Mouse (Mus musculus) liver, embryonic 14.5 days (tissue): Measurements from ENCODE around the gene Naga. TPM values are rescaled to one million over a fixed set of nuclear protein-coding genes. Genes with fewer than 3 reads are reported as not detected.
A peak's percentile ranks its signal among the peaks of the same experiment; 100 is the strongest.

Experiments used
- ATAC-seq: fragments of 200-750 bp; cut with Nextera tagmentation; 2 replicates; pipeline ENCODE4 v1.8.0; 2017; ENCODE audit warnings: moderate number of reproducible peaks, mild to moderate bottlenecking, moderate library complexity; ENCODE audit not compliant: insufficient read depth
- DNase-seq, 3 experiments: peaks; one replicate each; pipeline ENCODE4 v3.0.0-alpha.2; 2012 to 2013; ENCODE audit warnings: low read depth in 3 of 3, low spot score in 3 of 3
- H3K27ac ChIP-seq: fragments of 300-500 bp; sonication (generic); 2 replicates; pipeline ENCODE4 v1.5.1; 2014; ENCODE audit warnings: moderate library complexity, mild to moderate bottlenecking, control low read depth, inconsistent platforms
- H3K27me3 ChIP-seq: fragments of 300-500 bp; sonication (generic); 2 replicates; pipeline ENCODE4 v1.6.1; 2014; ENCODE audit warnings: mild to moderate bottlenecking, low read length, moderate library complexity; ENCODE audit not compliant: control insufficient read depth, insufficient read depth
- H3K36me3 ChIP-seq: fragments of 300-500 bp; sonication (generic); replicated peaks from 2 replicates; pipeline ENCODE4 v1.6.1; 2014; ENCODE audit warnings: low read depth; ENCODE audit not compliant: control insufficient read depth, insufficient read depth
- H3K4me1 ChIP-seq, 2 experiments: fragments of 200-500 bp in 1 of 2; fragments of 300-500 bp in 1 of 2; sonication (generic) in 1 of 2; replicated peaks; 2 replicates each; pipeline ENCODE4 v1.6.1; 2012 to 2014; ENCODE audit warnings: antibody characterized with exemption in 1 of 2, inconsistent platforms in 1 of 2, low read length in 1 of 2; ENCODE audit not compliant: control insufficient read depth in 2 of 2, insufficient read depth in 2 of 2
- H3K4me2 ChIP-seq: fragments of 300-500 bp; sonication (generic); 2 replicates; pipeline ENCODE4 v1.6.1; 2014; ENCODE audit warnings: low read depth, mild to moderate bottlenecking, control low read depth, moderate library complexity
- H3K4me3 ChIP-seq, 2 experiments: fragments of 200-500 bp in 1 of 2; fragments of 300-500 bp in 1 of 2; sonication (generic) in 1 of 2; 2 replicates each; pipeline ENCODE4 v1.5.1; 2012 to 2014; ENCODE audit warnings: low read depth in 2 of 2, low read length in 2 of 2, mild to moderate bottlenecking in 2 of 2, control low read depth in 1 of 2, inconsistent platforms in 1 of 2, moderate library complexity in 1 of 2; ENCODE audit not compliant: insufficient read depth in 1 of 2
- H3K9ac ChIP-seq: fragments of 300-500 bp; sonication (generic); replicated peaks from 2 replicates; pipeline ENCODE4 v1.6.1; 2014; ENCODE audit warnings: mild to moderate bottlenecking, control low read depth, moderate library complexity
- H3K9me3 ChIP-seq: fragments of 300-500 bp; sonication (generic); 2 replicates; pipeline ENCODE4 v1.6.1; 2016; ENCODE audit warnings: low read length, mixed read lengths; ENCODE audit not compliant: control insufficient read depth
- CTCF ChIP-seq: IDR thresholded peaks from 2 replicates; pipeline ENCODE4 v1.5.1; 2016; ENCODE audit warnings: antibody characterized with exemption, low read depth, control low read depth
- EP300 ChIP-seq: IDR thresholded peaks from 2 replicates; pipeline ENCODE4 v1.6.1; 2016; ENCODE audit warnings: antibody characterized with exemption, low read depth
- WGBS: fragments of 180-500 bp; shearing (Covaris S2); extraction: QIAGEN DNeasy Blood & Tissue Kit; methylation state at CpG from one replicate; pipeline ENCODE4 v1.1.7; 2014; ENCODE audit not compliant: insufficient replicate concordance; 5-methylcytosine and 5-hydroxymethylcytosine counted together
- polyA plus RNA-seq, 2 experiments: library from polyadenylated mRNA; depleted of rRNA in 1 of 2; stranded (reverse) in 1 of 2; unstranded in 1 of 2; fragments of >200 nt; fragmentation: Nextera tagmentation in 1 of 2; extraction: Ambion mirVana in 1 of 2; gene quantifications; 2 replicates each; pipeline versions ENCODE4 v1.2.1 to v1.2.3; 2012 to 2014

Naga gene
- polyA plus RNA-seq (2012; rRNA removed) (47.7 and 52.9 TPM in 2 replicates), polyA plus RNA-seq (2014; fragmentation: Nextera tagmentation; extraction: Ambion mirVana) (34.2 and 43.3 TPM in 2 replicates)

DNA sequence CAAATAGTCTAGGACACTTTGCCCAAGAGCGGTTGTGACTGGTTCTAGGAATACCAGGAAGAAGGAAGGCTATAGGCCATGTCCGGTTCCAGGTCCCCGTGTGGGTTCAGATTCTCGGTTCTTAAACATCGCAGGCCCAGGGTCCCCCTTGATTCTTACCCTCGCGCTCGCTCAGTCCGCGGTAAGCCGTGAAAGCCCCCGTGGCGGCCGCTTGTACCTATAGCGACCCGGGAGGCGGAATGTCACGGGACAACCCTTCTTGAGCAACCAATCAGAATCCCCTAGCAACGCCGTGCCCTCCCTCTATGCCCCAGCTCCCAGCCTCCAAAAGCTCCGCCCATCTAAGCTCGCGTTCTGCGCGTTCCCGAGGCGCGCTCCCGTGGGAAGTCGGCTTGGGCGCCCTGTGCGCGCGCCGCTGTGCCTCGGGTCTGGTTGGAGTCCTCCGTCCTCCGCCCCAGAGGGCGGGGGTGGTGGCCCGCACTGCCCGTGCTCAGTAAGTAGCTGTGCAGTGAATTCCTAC is at the start of gene Naga, which contains the start of the genes Pheta2 and Smdt1:
Gene Naga (minus strand): TSS at position 333 of the 520 bp plus-strand sequence.
Gene Pheta2 (plus strand): TSS at position 350 of the 520 bp plus-strand sequence.
Gene Smdt1 (plus strand): TSS at position 367 of the 520 bp plus-strand sequence.
- ATAC-seq (peak; percentile 79), DNase-seq (peak; percentile 98 to 99 (median 99))
- Histone ChIP-seq H3K9ac (peak within 1 kb of the TSS; percentile 98), H3K4me3 (peak within 1 kb of the TSS; percentile 81 to 84), H3K36me3 (peaks cover 40% of the 10 kb centered on the region), H3K27me3 (no peaks in the 10 kb centered on the region), H3K4me1 (peaks cover 41 to 49% of the 10 kb centered on the region in 2 experiments), H3K27ac (peak within 1 kb of the TSS; percentile 99), H3K4me2 (peak within 1 kb of the TSS; percentile 93), H3K9me3 (no peaks in the 10 kb centered on the region)
- TF ChIP-seq CTCF (peak; percentile 46; the same call in 1 of the 2 replicates), EP300 (no peak)
- under 1% methylated on average over 41 of the region's 41 CpGs for WGBS

- H3K4me3 ChIP-seq, result no peak overlapping the region
- DNase-seq (no peak), ATAC-seq (no peak)
- 53% methylated on average over 2 of the region's 2 CpGs for WGBS
- H3K36me3 ChIP-seq, result no peaks in the 10 kb centered on the region
- H3K9me3 ChIP-seq, result no peaks in the 10 kb centered on the region
- H3K4me2 ChIP-seq, result no peak overlapping the region
- no peak overlapping the region for H3K9ac ChIP-seq
- no peak for TF ChIP-seq CTCF
- TF ChIP-seq EP300, result no peak
- no peak overlapping the region for H3K27ac ChIP-seq
- H3K27me3 ChIP-seq, result no peaks in the 10 kb centered on the region
- peaks cover 0 to 1% of the 10 kb centered on the region in 2 experiments; a peak in 1 of 4 replicates for H3K4me1 ChIP-seq
Measured at GRCm38 (mm10) chr15:82385729-82386128, 47.0 kb upstream of the Naga start.

GRCm38 (mm10) chr15:82382441-82382840 is 43.7 kb upstream of the Naga start:
- no peak for TF ChIP-seq CTCF
- no peak for TF ChIP-seq EP300
- H3K4me1 ChIP-seq, result peaks cover 0 to 9% of the 10 kb centered on the region in 2 experiments; a peak in 2 of 4 replicates
- H3K4me3 ChIP-seq, result no peak overlapping the region
- no peak overlapping the region for H3K9ac ChIP-seq
- ATAC-seq (no peak), DNase-seq (no peak)
- H3K36me3 ChIP-seq, result no peaks in the 10 kb centered on the region
- H3K27ac ChIP-seq, result no peak overlapping the region
- no peak overlapping the region for H3K4me2 ChIP-seq
- no peaks in the 10 kb centered on the region for H3K27me3 ChIP-seq
- no peaks in the 10 kb centered on the region for H3K9me3 ChIP-seq
- WGBS, result 48% methylated on average over 2 of the region's 2 CpGs

DNA sequence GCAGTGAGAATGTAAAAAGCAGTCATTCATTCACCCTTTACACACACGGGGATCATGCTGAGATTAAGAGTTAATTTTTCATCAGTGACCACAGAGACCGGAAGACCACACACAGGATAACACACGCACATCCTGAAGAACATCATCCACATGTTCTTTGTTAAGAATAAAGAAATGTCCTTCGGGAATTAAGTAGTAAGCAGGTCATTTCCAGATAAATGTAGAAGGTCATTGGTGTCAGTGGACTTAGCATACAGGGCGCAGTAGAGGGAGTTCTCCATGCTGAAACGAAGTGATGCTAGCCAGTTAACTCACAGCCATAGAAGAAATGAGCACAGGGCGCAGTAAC is 42.0 kb upstream of the Naga start:
- Histone ChIP-seq H3K27me3 (no peaks in the 10 kb centered on the region), H3K4me3 (peak overlapping the region in 1 of 2 experiments; percentile 28; a peak in 1 of 4 replicates)
- no peak for ATAC-seq

GRCm38 (mm10) chr15:82379871-82380713 is 41.4 kb upstream of the Naga start, which contains the start of gene Cyp2d22:
Cyp2d22 (minus strand) TSS chr15:82380260.
- Histone ChIP-seq H3K27ac (no peak within 1 kb of the TSS; the same call in 1 of the 2 replicates), H3K36me3 (no peaks in the 10 kb centered on the region), H3K4me1 (peaks cover 0 to 11% of the 10 kb centered on the region in 2 experiments; a peak in 2 of 4 replicates), H3K9me3 (no peaks in the 10 kb centered on the region), H3K4me3 (peak within 1 kb of the TSS; percentile 40 to 53), H3K4me2 (peak within 1 kb of the TSS; percentile 50), H3K27me3 (no peaks in the 10 kb centered on the region), H3K9ac (no peak within 1 kb of the TSS)
- DNase-seq (no peak), ATAC-seq (peak; percentile 63)
- WGBS, result 2% methylated on average over 18 of the region's 24 CpGs
- TF ChIP-seq CTCF, result no peak
- no peak for TF ChIP-seq EP300

More for the DNA sequence above, 42.0 kb upstream of the Naga start:
- no peak for TF ChIP-seq EP300
- no peak for TF ChIP-seq CTCF
- 35% methylated on average over 7 of the region's 7 CpGs for WGBS
- Histone ChIP-seq H3K9ac (no peak overlapping the region), H3K4me1 (peaks cover 0 to 11% of the 10 kb centered on the region in 2 experiments; a peak in 2 of 4 replicates), H3K9me3 (no peaks in the 10 kb centered on the region), H3K36me3 (no peaks in the 10 kb centered on the region), H3K27ac (no peak overlapping the region), H3K4me2 (peak overlapping the region; percentile 27)
- DNase-seq, result no peak
